Comparison of ENCODE assay signal across 15 mouse cellular contexts in genomic region chr10:43998023-43998422, GRCm38 (mm10).
"Had no signal": no experiment of that assay in that cellular context is flagged by ENCODE, and none has a peak within 500 bp of the region (broad histone marks: within the 10 kb centered on the region; RNA-seq: fewer than 3 reads in every experiment).

No protein-coding gene starts in this region.

- H3K9me3 ChIP-seq: limb, embryonic 15.5 days; liver, embryonic 12.5 days; megakaryocyte, embryonic 14.5 days; midbrain, embryonic 15.5 days; neural tube, embryonic 15.5 days had no signal

- H3K4me2 ChIP-seq: limb, embryonic 15.5 days; liver, embryonic 12.5 days; lung, embryonic 14.5 days; midbrain, embryonic 11.5 days; midbrain, embryonic 15.5 days; neural tube, embryonic 15.5 days had no signal

- H3K9ac ChIP-seq: limb, embryonic 15.5 days; liver, embryonic 12.5 days; lung, embryonic 14.5 days; midbrain, embryonic 15.5 days; neural tube, embryonic 15.5 days had no signal

- H3K36me3 ChIP-seq: limb, embryonic 15.5 days; liver, embryonic 12.5 days; midbrain, embryonic 15.5 days; neural tube, embryonic 15.5 days had no signal

- ATAC-seq: midbrain, embryonic 15.5 days had no signal

- DNase-seq: kidney, adult 2 months; kidney, postnatal 25 days; lung, embryonic 14.5 days; lung, postnatal 10 days; lung, postnatal 4 days; retina, postnatal 1 day; right cerebral cortex, postnatal 14 days had no signal

- H3K4me1 ChIP-seq: neural tube, embryonic 15.5 days had no signal

- H3K27ac ChIP-seq: left cerebral cortex, adult 2 months; limb, embryonic 15.5 days; liver, embryonic 12.5 days; midbrain, embryonic 15.5 days; neural tube, embryonic 15.5 days; stomach, postnatal 0 days had no signal

- H3K4me3 ChIP-seq: left cerebral cortex, adult 2 months; limb, embryonic 15.5 days; liver, embryonic 12.5 days; megakaryocyte, embryonic 14.5 days; midbrain, embryonic 15.5 days; neural tube, embryonic 15.5 days had no signal
